Mouse (Mus musculus): ENCODE measurements around the gene Rbpj.

- TF ChIP-seq GATA1 (IDR thresholded peaks at IDR 0.05; ENCODE audit: borderline replicate concordance, low read length) (no peak), FLI1 (IDR thresholded peaks at IDR 0.05; ENCODE audit: low read length) (no peak)
Observed at GRCm38 (mm10) chr5:53450945-53451344, 15.0 kb upstream of the Rbpj start.

All from megakaryocyte, embryonic 14.5 days (primary cell).